Mouse (Mus musculus) neural tube, embryonic 14.5 days (tissue): ENCODE data around the gene Chst15. TPM values are rescaled to one million over a fixed set of nuclear protein-coding genes. Genes with fewer than 3 reads are reported as not detected.

Source experiments
- ATAC-seq: fragments of 200-750 bp; cut with Nextera tagmentation; 2 replicates; pipeline ENCODE4 v1.8.0; 2017; ENCODE audit warnings: low read depth, mild to moderate bottlenecking, moderate TSS enrichment, moderate library complexity
- H3K27ac ChIP-seq: fragments of 300-500 bp; sonication (generic); 2 replicates; pipeline ENCODE4 v1.5.1; 2014; ENCODE audit warnings: low read depth, mild to moderate bottlenecking, control low read depth, low read length, moderate library complexity, mixed read lengths
- H3K27me3 ChIP-seq: fragments of 300-500 bp; sonication (generic); 2 replicates; pipeline ENCODE4 v1.6.1; 2014; ENCODE audit warnings: low read length; ENCODE audit not compliant: control insufficient read depth, insufficient read depth
- H3K36me3 ChIP-seq: fragments of 300-500 bp; sonication (generic); 2 replicates; pipeline ENCODE4 v1.6.1; 2014; ENCODE audit warnings: low read length, mixed read lengths; ENCODE audit not compliant: control insufficient read depth, insufficient read depth
- H3K4me1 ChIP-seq: fragments of 300-500 bp; sonication (generic); 2 replicates; pipeline ENCODE4 v1.6.1; 2014; ENCODE audit warnings: low read length; ENCODE audit not compliant: control insufficient read depth, insufficient read depth
- H3K4me2 ChIP-seq: fragments of 300-500 bp; sonication (generic); 2 replicates; pipeline ENCODE4 v1.6.1; 2014; ENCODE audit warnings: mild to moderate bottlenecking, low read depth, low read length, control low read depth
- H3K4me3 ChIP-seq: fragments of 300-500 bp; sonication (generic); 2 replicates; pipeline ENCODE4 v1.5.1; 2014; ENCODE audit warnings: low read depth, low read length, control low read depth, mixed read lengths
- H3K9ac ChIP-seq: fragments of 300-500 bp; sonication (generic); replicated peaks from 2 replicates; pipeline ENCODE4 v1.6.1; 2014; ENCODE audit warnings: low read depth, mild to moderate bottlenecking, control low read depth, low read length, mixed read lengths
- H3K9me3 ChIP-seq: fragments of 300-500 bp; sonication (generic); 2 replicates; pipeline ENCODE4 v1.6.1; 2016; ENCODE audit warnings: low read length; ENCODE audit not compliant: control insufficient read depth
- WGBS: fragments of 180-500 bp; shearing (Covaris S2); extraction: QIAGEN DNeasy Blood & Tissue Kit; methylation state at CpG from one replicate; pipeline ENCODE4 v1.1.7; 2014; 5-methylcytosine and 5-hydroxymethylcytosine counted together
- polyA plus RNA-seq: library from polyadenylated mRNA; unstranded; fragments of >200 nt; fragmentation: Nextera tagmentation; extraction: Ambion mirVana; gene quantifications from 2 replicates; pipeline ENCODE4 v1.2.1, GENCODE M21; 2014

Gene Chst15
- polyA plus RNA-seq, 1 experiment from 2014 or later = 16.7 TPM

DNA sequence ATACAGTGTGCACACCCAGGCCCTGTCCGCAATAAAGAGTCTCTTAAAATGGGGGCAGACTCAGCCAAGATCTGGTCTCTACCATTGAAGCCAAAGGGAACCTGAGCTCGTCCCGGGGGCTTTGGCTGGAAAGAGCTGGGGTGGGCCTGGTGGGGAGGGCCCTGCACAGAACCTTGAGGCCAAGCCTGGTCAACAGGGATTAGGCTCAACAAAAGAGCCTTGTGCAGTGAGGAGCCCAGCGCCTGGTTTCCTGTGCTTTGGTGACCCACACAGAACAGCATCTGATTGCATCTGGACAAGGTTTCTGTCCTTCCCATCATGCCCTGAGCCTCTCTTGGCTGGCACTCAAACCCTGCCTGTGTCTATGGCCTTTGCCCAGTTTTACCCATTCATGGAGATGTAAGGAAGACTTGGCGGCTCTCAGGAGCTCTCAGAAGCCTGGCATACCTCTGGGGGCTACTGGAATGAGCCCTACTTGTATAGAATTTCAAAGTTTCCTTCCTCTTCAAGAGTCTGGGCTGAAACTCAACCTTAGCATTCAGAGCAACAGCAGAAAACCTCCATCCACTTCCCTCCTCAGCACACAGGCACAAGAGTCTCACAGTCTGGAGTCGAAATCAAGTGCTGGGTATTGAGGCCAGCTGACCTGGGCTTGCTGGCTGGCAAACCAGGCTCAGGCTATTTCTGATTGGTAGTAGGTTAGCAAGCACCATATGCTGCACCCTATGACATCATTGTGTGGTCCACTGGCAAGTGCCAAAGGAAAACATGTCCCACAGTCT, 104.9 kb downstream of the Chst15 start:
- 81% methylated on average over 6 of the region's 6 CpGs for WGBS
- H3K9ac ChIP-seq = no peak overlapping the region
- H3K4me1 ChIP-seq = no peaks in the 10 kb centered on the region
- no peaks in the 10 kb centered on the region for H3K27me3 ChIP-seq
- no peak overlapping the region for H3K4me3 ChIP-seq
- no peak for ATAC-seq
- no peak overlapping the region for H3K4me2 ChIP-seq
- no peaks in the 10 kb centered on the region for H3K9me3 ChIP-seq
- H3K36me3 ChIP-seq = no peaks in the 10 kb centered on the region
- H3K27ac ChIP-seq = no peak overlapping the region

GRCm38 (mm10) chr7:132210616-132211015, 106.4 kb downstream of the Chst15 start:
- no peaks in the 10 kb centered on the region for H3K36me3 ChIP-seq
- H3K27ac ChIP-seq = no peak overlapping the region
- H3K9me3 ChIP-seq = no peaks in the 10 kb centered on the region
- 80% methylated on average over 5 of the region's 5 CpGs for WGBS
- no peaks in the 10 kb centered on the region for H3K4me1 ChIP-seq
- ATAC-seq = no peak
- H3K27me3 ChIP-seq = no peaks in the 10 kb centered on the region
- H3K4me3 ChIP-seq = no peak overlapping the region
- no peak overlapping the region for H3K4me2 ChIP-seq
- no peak overlapping the region for H3K9ac ChIP-seq

- no peaks in the 10 kb centered on the region for H3K36me3 ChIP-seq
- H3K27me3 ChIP-seq = no peaks in the 10 kb centered on the region
- whole genome bisulfite sequencing = 82% methylated on average over 9 of the region's 9 CpGs
- no peak overlapping the region for H3K9ac ChIP-seq
- no peak overlapping the region for H3K27ac ChIP-seq
- ATAC-seq = no peak
- no peak overlapping the region for H3K4me3 ChIP-seq
- no peaks in the 10 kb centered on the region for H3K9me3 ChIP-seq
- H3K4me1 ChIP-seq = no peaks in the 10 kb centered on the region
- H3K4me2 ChIP-seq = no peak overlapping the region
Measured at GRCm38 (mm10) chr7:132208946-132209651, 107.9 kb downstream of the Chst15 start.

- WGBS = 43% methylated on average over 1 of the region's 1 CpGs
- H3K4me1 ChIP-seq = no peaks in the 10 kb centered on the region
Measured at GRCm38 (mm10) chr7:132204073-132204612, 112.9 kb downstream of the Chst15 start.

GRCm38 (mm10) chr7:132199686-132200085, 117.3 kb downstream of the Chst15 start:
- H3K27me3 ChIP-seq = no peaks in the 10 kb centered on the region
- H3K9ac ChIP-seq = no peak overlapping the region
- WGBS = 52% methylated on average over 6 of the region's 6 CpGs
- H3K4me2 ChIP-seq = no peak overlapping the region
- ATAC-seq = no peak
- H3K4me3 ChIP-seq = no peak overlapping the region
- H3K36me3 ChIP-seq = no peaks in the 10 kb centered on the region
- H3K9me3 ChIP-seq = no peaks in the 10 kb centered on the region
- H3K27ac ChIP-seq = no peak overlapping the region
- no peaks in the 10 kb centered on the region for H3K4me1 ChIP-seq

More at GRCm38 (mm10) chr7:132204073-132204612, 112.9 kb downstream of the Chst15 start:
- Histone ChIP-seq H3K9me3 (no peaks in the 10 kb centered on the region), H3K4me3 (no peak overlapping the region), H3K27me3 (no peaks in the 10 kb centered on the region), H3K4me2 (no peak overlapping the region), H3K27ac (no peak overlapping the region), H3K9ac (no peak overlapping the region), H3K36me3 (no peaks in the 10 kb centered on the region)
- ATAC-seq = no peak

- no peaks in the 10 kb centered on the region for H3K36me3 ChIP-seq
- no peak overlapping the region for H3K27ac ChIP-seq
- H3K9me3 ChIP-seq = no peaks in the 10 kb centered on the region
- no peaks in the 10 kb centered on the region for H3K4me1 ChIP-seq
- no peak overlapping the region for H3K4me2 ChIP-seq
- no peak for ATAC-seq
- 95% methylated on average over 1 of the region's 1 CpGs for WGBS
- no peak overlapping the region for H3K4me3 ChIP-seq
- H3K27me3 ChIP-seq = no peaks in the 10 kb centered on the region
- H3K9ac ChIP-seq = no peak overlapping the region
Measured at GRCm38 (mm10) chr7:132198806-132199205, 118.2 kb downstream of the Chst15 start.

DNA sequence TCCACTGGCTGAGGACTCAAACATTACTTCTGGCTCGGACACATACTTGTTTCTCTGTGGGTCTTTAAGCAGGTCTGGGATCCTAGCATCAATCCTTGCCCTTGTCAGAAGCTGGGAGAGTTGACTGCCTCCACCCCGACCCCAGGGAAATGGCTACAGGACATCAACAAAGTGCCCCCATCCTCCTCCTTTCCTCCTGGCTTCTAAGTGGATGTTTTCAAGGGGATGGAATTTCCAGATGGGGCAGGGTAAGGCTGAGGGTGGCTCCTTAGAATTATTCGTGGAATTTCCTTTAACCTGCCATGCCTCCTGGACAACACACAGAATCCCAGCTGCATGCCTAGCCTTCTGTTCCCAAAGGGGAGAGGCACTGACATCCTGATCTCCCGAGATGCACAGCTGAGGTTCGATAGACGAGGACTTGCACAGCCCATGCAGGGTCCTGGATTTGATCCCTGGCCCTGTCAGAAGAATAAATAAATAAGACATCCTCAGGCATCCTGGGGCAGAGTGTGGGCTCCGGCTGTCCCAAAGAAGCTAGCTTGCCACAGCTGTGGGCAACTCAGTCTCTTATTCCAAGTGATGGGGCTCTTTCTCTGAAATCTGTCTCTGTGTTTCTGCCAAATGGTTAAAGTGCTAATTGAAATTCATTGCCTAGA, 119.1 kb downstream of the Chst15 start:
- Histone ChIP-seq H3K27ac (no peak overlapping the region), H3K4me3 (no peak overlapping the region), H3K9ac (no peak overlapping the region), H3K9me3 (no peaks in the 10 kb centered on the region), H3K4me1 (no peaks in the 10 kb centered on the region), H3K4me2 (no peak overlapping the region), H3K36me3 (no peaks in the 10 kb centered on the region), H3K27me3 (no peaks in the 10 kb centered on the region)
- 57% methylated on average over 7 of the region's 7 CpGs for WGBS
- no peak for ATAC-seq

- no peaks in the 10 kb centered on the region for H3K27me3 ChIP-seq
- 100% methylated on average over 1 of the region's 1 CpGs for WGBS
Measured at GRCm38 (mm10) chr7:132196581-132196980, 120.4 kb downstream of the Chst15 start.

GRCm38 (mm10) chr7:132193606-132194005, 123.4 kb downstream of the Chst15 start:
- 89% methylated on average over 2 of the region's 2 CpGs for WGBS
- no peak overlapping the region for H3K27ac ChIP-seq
- H3K4me1 ChIP-seq = no peaks in the 10 kb centered on the region
- no peaks in the 10 kb centered on the region for H3K27me3 ChIP-seq
- no peaks in the 10 kb centered on the region for H3K36me3 ChIP-seq
- H3K4me2 ChIP-seq = no peak overlapping the region
- H3K9me3 ChIP-seq = no peaks in the 10 kb centered on the region
- no peak overlapping the region for H3K4me3 ChIP-seq
- no peak overlapping the region for H3K9ac ChIP-seq
- ATAC-seq = no peak

More at GRCm38 (mm10) chr7:132196581-132196980, 120.4 kb downstream of the Chst15 start:
- no peak overlapping the region for H3K4me2 ChIP-seq
- H3K9me3 ChIP-seq = no peaks in the 10 kb centered on the region
- H3K36me3 ChIP-seq = no peaks in the 10 kb centered on the region
- no peak overlapping the region for H3K27ac ChIP-seq
- H3K9ac ChIP-seq = no peak overlapping the region
- no peak overlapping the region for H3K4me3 ChIP-seq
- no peak for ATAC-seq
- no peaks in the 10 kb centered on the region for H3K4me1 ChIP-seq
